Mouse (Mus musculus): Measurements from ENCODE around the gene Nudt14. TPM values are rescaled to one million over a fixed set of nuclear protein-coding genes. Genes with fewer than 3 reads are reported as not detected.
A peak's percentile ranks its signal among the peaks of the same experiment; 100 is the strongest.

Nudt14 gene
- polyA plus RNA-seq, 1 experiment from 2014 or later = 90.1 TPM

DNA sequence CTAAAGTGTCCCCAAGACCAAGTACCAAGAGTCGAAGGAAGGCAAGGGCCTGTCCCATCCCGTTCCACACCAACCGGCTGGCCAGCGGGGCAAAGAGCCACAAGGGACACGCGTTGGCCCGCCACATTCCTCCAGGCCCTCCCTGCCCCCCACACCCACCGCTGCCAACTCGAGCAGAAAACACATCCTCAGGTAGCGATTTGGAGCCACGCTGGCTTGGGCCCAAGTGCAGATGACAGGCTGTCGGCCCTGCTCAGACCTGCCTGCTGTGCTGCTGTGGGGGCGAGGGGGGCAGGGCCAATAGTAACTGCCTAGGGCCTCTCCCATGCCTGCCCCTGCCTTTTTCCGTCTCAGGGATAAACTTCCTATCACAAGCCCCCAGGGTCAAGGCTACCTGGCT is 14.7 kb downstream of the Nudt14 start:
- no peak for ATAC-seq (ENCODE audit: insufficient number of reproducible peaks, low FRiP score, low TSS enrichment, low read depth)
- no peak overlapping the region for H3K4me3 ChIP-seq (ENCODE audit: low read depth, low read length)
- peaks cover 25% of the 10 kb centered on the region for H3K4me1 ChIP-seq (ENCODE audit: control insufficient read depth, insufficient read depth, low read length)
- no peaks in the 10 kb centered on the region for H3K9me3 ChIP-seq (ENCODE audit: control insufficient read depth, low read length)
- no peak overlapping the region for H3K9ac ChIP-seq (ENCODE audit: low read length)
- peaks cover 51% of the 10 kb centered on the region for H3K27me3 ChIP-seq (ENCODE audit: control insufficient read depth, insufficient read depth, low read length)
- H3K27ac ChIP-seq (replicated peaks; ENCODE audit: low read depth, low read length) = no peak overlapping the region
- H3K4me2 ChIP-seq (ENCODE audit: low read depth, severe bottlenecking) = peak overlapping the region; percentile 28; the same call in 1 of the 2 replicates
- no peaks in the 10 kb centered on the region for H3K36me3 ChIP-seq (ENCODE audit: control insufficient read depth, insufficient read depth, low read length)
- DNase-seq (ENCODE audit: low spot score) = no peak
- WGBS = 66% methylated on average over 14 of the region's 14 CpGs

GRCm38 (mm10) chr12:112925950-112926349 is 16.0 kb downstream of the Nudt14 start:
- 83% methylated on average over 6 of the region's 6 CpGs for WGBS
- Histone ChIP-seq H3K4me2 (ENCODE audit: low read depth, severe bottlenecking) (no peak overlapping the region), H3K4me1 (ENCODE audit: control insufficient read depth, insufficient read depth, low read length) (peaks cover 25% of the 10 kb centered on the region)

DNA sequence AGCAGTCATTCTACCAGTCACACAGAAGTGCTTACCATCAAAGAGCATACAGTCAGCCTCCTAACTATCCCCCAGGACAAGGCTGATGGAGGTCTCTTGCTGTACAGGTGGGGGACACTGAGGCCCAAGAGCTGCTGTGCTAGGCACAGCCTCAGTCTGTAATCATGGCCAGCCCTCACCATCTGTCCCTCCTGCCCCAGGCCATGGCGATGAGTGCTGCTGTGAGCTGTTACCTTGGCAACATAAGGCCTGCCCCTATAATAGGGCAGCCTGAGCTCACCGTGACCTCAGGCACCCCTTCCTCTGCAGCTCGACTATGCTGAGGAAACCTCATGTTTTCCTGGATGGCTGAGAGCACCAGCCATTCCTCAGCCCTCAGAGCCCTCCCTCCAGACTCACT is 19.4 kb downstream of the Nudt14 start:
- no peak overlapping the region for H3K4me3 ChIP-seq (ENCODE audit: low read depth, low read length)
- H3K27me3 ChIP-seq (ENCODE audit: control insufficient read depth, insufficient read depth, low read length) = peaks cover 11% of the 10 kb centered on the region
- H3K4me2 ChIP-seq (ENCODE audit: low read depth, severe bottlenecking) = no peak overlapping the region
- peaks cover 5% of the 10 kb centered on the region; the same call in 1 of the 2 replicates for H3K4me1 ChIP-seq (ENCODE audit: control insufficient read depth, insufficient read depth, low read length)
- H3K27ac ChIP-seq (replicated peaks; ENCODE audit: low read depth, low read length) = no peak overlapping the region
- WGBS = 8% methylated on average over 3 of the region's 3 CpGs
- H3K9me3 ChIP-seq (ENCODE audit: control insufficient read depth, low read length) = no peaks in the 10 kb centered on the region
- ATAC-seq (ENCODE audit: insufficient number of reproducible peaks, low FRiP score, low TSS enrichment, low read depth) (no peak), DNase-seq (ENCODE audit: low spot score) (no peak)
- H3K9ac ChIP-seq (ENCODE audit: low read length) = no peak overlapping the region
- H3K36me3 ChIP-seq (ENCODE audit: control insufficient read depth, insufficient read depth, low read length) = no peaks in the 10 kb centered on the region

More at GRCm38 (mm10) chr12:112925950-112926349, 16.0 kb downstream of the Nudt14 start:
- no peak overlapping the region for H3K4me3 ChIP-seq (ENCODE audit: low read depth, low read length)
- DNase-seq (ENCODE audit: low spot score) = no peak
- no peak for ATAC-seq (ENCODE audit: insufficient number of reproducible peaks, low FRiP score, low TSS enrichment, low read depth)
- no peaks in the 10 kb centered on the region for H3K36me3 ChIP-seq (ENCODE audit: control insufficient read depth, insufficient read depth, low read length)
- peaks cover 43% of the 10 kb centered on the region for H3K27me3 ChIP-seq (ENCODE audit: control insufficient read depth, insufficient read depth, low read length)
- H3K9me3 ChIP-seq (ENCODE audit: control insufficient read depth, low read length) = no peaks in the 10 kb centered on the region
- no peak overlapping the region for H3K27ac ChIP-seq (replicated peaks; ENCODE audit: low read depth, low read length)
- no peak overlapping the region for H3K9ac ChIP-seq (ENCODE audit: low read length)

DNA sequence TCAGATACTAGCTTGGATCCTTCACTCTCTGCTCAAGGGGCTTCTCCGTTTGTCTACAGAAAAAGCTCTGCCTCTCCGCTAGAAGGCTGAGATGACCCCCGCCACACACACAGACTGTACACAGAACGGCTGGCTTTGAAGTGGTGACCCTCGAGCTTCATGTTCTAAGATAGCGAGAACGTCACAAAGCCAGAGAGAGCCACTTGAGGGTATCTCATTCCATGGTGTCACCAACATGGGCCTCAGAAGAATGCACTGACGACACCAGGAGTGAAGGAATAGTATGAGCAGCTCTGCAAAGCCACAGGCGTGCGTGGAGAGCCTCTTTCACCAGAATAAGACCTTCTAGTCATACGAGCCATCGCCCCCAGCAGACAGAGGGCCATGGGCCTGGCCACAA is 20.4 kb downstream of the Nudt14 start:
- Histone ChIP-seq H3K4me2 (ENCODE audit: low read depth, severe bottlenecking) (no peak overlapping the region), H3K4me3 (ENCODE audit: low read depth, low read length) (no peak overlapping the region), H3K27me3 (ENCODE audit: control insufficient read depth, insufficient read depth, low read length) (peaks cover 4% of the 10 kb centered on the region; the same call in 1 of the 2 replicates), H3K27ac (replicated peaks; ENCODE audit: low read depth, low read length) (no peak overlapping the region), H3K9me3 (ENCODE audit: control insufficient read depth, low read length) (no peaks in the 10 kb centered on the region), H3K4me1 (ENCODE audit: control insufficient read depth, insufficient read depth, low read length) (no peaks in the 10 kb centered on the region), H3K36me3 (ENCODE audit: control insufficient read depth, insufficient read depth, low read length) (no peaks in the 10 kb centered on the region), H3K9ac (ENCODE audit: low read length) (no peak overlapping the region)
- no peak for ATAC-seq (ENCODE audit: insufficient number of reproducible peaks, low FRiP score, low TSS enrichment, low read depth)
- WGBS = 84% methylated on average over 12 of the region's 12 CpGs
- DNase-seq (ENCODE audit: low spot score) = no peak

DNA sequence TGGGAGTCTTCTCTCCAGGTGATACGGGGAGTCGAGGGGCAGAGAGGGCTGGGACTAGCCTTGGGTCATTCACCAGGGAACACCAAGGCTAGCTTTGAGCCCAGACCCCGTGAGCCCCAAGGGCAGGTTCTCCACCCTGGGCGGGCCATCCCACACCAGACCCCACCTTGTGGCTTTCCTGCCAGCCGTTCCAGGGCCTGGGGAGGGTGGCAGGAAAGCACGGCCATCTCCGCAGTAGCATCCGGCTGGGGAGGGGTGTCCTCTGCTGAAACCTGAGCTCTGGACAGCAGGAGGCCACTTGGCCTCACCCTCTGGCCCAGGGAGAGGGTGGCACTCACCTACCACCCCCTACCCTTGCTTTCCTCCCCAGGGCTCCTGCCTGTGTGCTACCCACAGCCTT is 24.0 kb downstream of the Nudt14 start:
- Histone ChIP-seq H3K9me3 (ENCODE audit: control insufficient read depth, low read length) (no peaks in the 10 kb centered on the region), H3K4me1 (ENCODE audit: control insufficient read depth, insufficient read depth, low read length) (no peaks in the 10 kb centered on the region), H3K27me3 (ENCODE audit: control insufficient read depth, insufficient read depth, low read length) (no peaks in the 10 kb centered on the region)

GRCm38 (mm10) chr12:112917486-112917885 is 24.4 kb downstream of the Nudt14 start:
- no peaks in the 10 kb centered on the region for H3K9me3 ChIP-seq (ENCODE audit: control insufficient read depth, low read length)
- WGBS = 79% methylated on average over 11 of the region's 11 CpGs
- H3K4me3 ChIP-seq (ENCODE audit: low read depth, low read length) = no peak overlapping the region
- no peak overlapping the region for H3K9ac ChIP-seq (ENCODE audit: low read length)
- H3K4me2 ChIP-seq (ENCODE audit: low read depth, severe bottlenecking) = no peak overlapping the region
- H3K36me3 ChIP-seq (ENCODE audit: control insufficient read depth, insufficient read depth, low read length) = no peaks in the 10 kb centered on the region
- DNase-seq (ENCODE audit: low spot score) (no peak), ATAC-seq (ENCODE audit: insufficient number of reproducible peaks, low FRiP score, low TSS enrichment, low read depth) (no peak)
- no peak overlapping the region for H3K27ac ChIP-seq (replicated peaks; ENCODE audit: low read depth, low read length)
- no peaks in the 10 kb centered on the region for H3K4me1 ChIP-seq (ENCODE audit: control insufficient read depth, insufficient read depth, low read length)
- no peaks in the 10 kb centered on the region for H3K27me3 ChIP-seq (ENCODE audit: control insufficient read depth, insufficient read depth, low read length)

More for the DNA sequence above, 24.0 kb downstream of the Nudt14 start:
- Histone ChIP-seq H3K36me3 (ENCODE audit: control insufficient read depth, insufficient read depth, low read length) (no peaks in the 10 kb centered on the region), H3K27ac (replicated peaks; ENCODE audit: low read depth, low read length) (no peak overlapping the region), H3K9ac (ENCODE audit: low read length) (peak overlapping the region; percentile 17; the same call in 1 of the 2 replicates), H3K4me3 (ENCODE audit: low read depth, low read length) (no peak overlapping the region), H3K4me2 (ENCODE audit: low read depth, severe bottlenecking) (no peak overlapping the region)
- DNase-seq (ENCODE audit: low spot score) = no peak
- ATAC-seq (ENCODE audit: insufficient number of reproducible peaks, low FRiP score, low TSS enrichment, low read depth) = no peak
- 45% methylated on average over 8 of the region's 8 CpGs for WGBS

DNA sequence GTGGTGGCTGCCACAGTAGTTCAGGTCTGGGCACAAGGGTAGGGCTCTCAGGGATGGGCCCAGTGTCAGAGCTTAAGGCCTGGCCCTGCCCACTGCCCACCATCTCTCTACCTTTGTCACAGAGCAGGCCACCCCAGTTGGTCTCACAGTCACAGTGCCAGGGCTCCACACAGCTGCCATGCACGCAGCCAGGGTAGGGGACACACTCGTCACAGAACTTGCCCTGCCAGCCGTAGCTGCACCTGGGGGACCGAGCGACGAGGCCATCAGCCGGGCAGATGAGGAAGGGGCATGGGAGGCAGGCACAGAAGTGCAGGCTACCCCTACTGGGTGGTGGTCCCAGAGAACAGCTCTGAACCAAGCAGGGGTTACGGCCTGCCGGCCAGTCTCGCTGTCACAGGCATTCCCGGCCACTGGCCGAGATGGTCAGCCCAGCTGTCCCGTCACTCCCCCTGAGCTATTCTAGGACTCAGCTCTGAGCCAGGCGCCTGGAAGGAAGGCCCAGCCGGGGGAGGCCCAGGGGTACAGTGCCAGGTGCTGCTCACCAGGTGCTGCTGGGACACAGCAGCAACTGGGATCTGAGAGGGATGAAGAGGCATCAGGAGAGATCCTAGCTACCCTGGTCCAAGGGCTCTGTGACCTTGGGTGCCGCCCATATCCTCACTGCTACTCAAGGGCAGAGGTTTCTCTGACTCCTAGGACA is 25.1 kb downstream of the Nudt14 start:
- H3K27me3 ChIP-seq (ENCODE audit: control insufficient read depth, insufficient read depth, low read length) = no peaks in the 10 kb centered on the region
- DNase-seq (ENCODE audit: low spot score) = no peak
- ATAC-seq (ENCODE audit: insufficient number of reproducible peaks, low FRiP score, low TSS enrichment, low read depth) = no peak
- H3K9me3 ChIP-seq (ENCODE audit: control insufficient read depth, low read length) = no peaks in the 10 kb centered on the region
- H3K4me3 ChIP-seq (ENCODE audit: low read depth, low read length) = no peak overlapping the region
- H3K27ac ChIP-seq (replicated peaks; ENCODE audit: low read depth, low read length) = no peak overlapping the region
- no peak overlapping the region for H3K9ac ChIP-seq (ENCODE audit: low read length)
- H3K4me1 ChIP-seq (ENCODE audit: control insufficient read depth, insufficient read depth, low read length) = no peaks in the 10 kb centered on the region
- no peaks in the 10 kb centered on the region for H3K36me3 ChIP-seq (ENCODE audit: control insufficient read depth, insufficient read depth, low read length)
- WGBS = 89% methylated on average over 16 of the region's 16 CpGs
- H3K4me2 ChIP-seq (ENCODE audit: low read depth, severe bottlenecking) = no peak overlapping the region

DNA sequence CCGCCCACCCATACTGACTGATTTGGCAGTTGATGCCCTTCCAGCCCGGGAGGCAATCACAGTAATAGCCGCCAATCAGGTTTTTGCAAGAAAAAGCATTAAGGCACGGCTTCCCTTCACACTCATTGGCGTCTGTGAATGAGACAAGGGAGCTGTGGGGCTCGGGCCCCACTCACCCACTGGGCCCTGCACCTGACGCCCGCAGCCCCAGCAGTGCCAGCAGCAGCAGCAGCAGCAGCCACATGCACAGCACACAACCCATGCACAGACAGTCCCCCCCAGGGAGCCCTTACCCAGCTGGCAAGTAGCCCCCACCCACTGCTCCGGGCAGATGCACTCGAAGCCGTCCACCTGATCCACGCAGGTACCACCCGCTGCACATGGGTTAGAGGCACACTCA is 26.3 kb downstream of the Nudt14 start:
- H3K9ac ChIP-seq (ENCODE audit: low read length) = no peak overlapping the region
- no peak overlapping the region for H3K4me3 ChIP-seq (ENCODE audit: low read depth, low read length)
- WGBS = 80% methylated on average over 13 of the region's 13 CpGs
- no peak for ATAC-seq (ENCODE audit: insufficient number of reproducible peaks, low FRiP score, low TSS enrichment, low read depth)
- no peak overlapping the region for H3K27ac ChIP-seq (replicated peaks; ENCODE audit: low read depth, low read length)
- no peak overlapping the region for H3K4me2 ChIP-seq (ENCODE audit: low read depth, severe bottlenecking)
- H3K4me1 ChIP-seq (ENCODE audit: control insufficient read depth, insufficient read depth, low read length) = no peaks in the 10 kb centered on the region
- no peak for DNase-seq (ENCODE audit: low spot score)
- H3K36me3 ChIP-seq (ENCODE audit: control insufficient read depth, insufficient read depth, low read length) = no peaks in the 10 kb centered on the region
- H3K27me3 ChIP-seq (ENCODE audit: control insufficient read depth, insufficient read depth, low read length) = no peaks in the 10 kb centered on the region
- no peaks in the 10 kb centered on the region for H3K9me3 ChIP-seq (ENCODE audit: control insufficient read depth, low read length)

GRCm38 (mm10) chr12:112914527-112914926 is 27.4 kb downstream of the Nudt14 start:
- H3K27me3 ChIP-seq (ENCODE audit: control insufficient read depth, insufficient read depth, low read length) = no peaks in the 10 kb centered on the region
- H3K36me3 ChIP-seq (ENCODE audit: control insufficient read depth, insufficient read depth, low read length) = no peaks in the 10 kb centered on the region
- H3K9me3 ChIP-seq (ENCODE audit: control insufficient read depth, low read length) = no peaks in the 10 kb centered on the region
- H3K4me2 ChIP-seq (ENCODE audit: low read depth, severe bottlenecking) = no peak overlapping the region
- DNase-seq (ENCODE audit: low spot score) (no peak), ATAC-seq (ENCODE audit: insufficient number of reproducible peaks, low FRiP score, low TSS enrichment, low read depth) (no peak)
- H3K4me3 ChIP-seq (ENCODE audit: low read depth, low read length) = no peak overlapping the region
- H3K27ac ChIP-seq (replicated peaks; ENCODE audit: low read depth, low read length) = no peak overlapping the region
- 80% methylated on average over 11 of the region's 11 CpGs for WGBS
- no peaks in the 10 kb centered on the region for H3K4me1 ChIP-seq (ENCODE audit: control insufficient read depth, insufficient read depth, low read length)
- no peak overlapping the region for H3K9ac ChIP-seq (ENCODE audit: low read length)

Data from limb, embryonic 11.5 days (tissue).